Mouse (Mus musculus) CH12.LX (cell line): Measurements from ENCODE around the gene Jsrp1. TPM values are rescaled to one million over a fixed set of nuclear protein-coding genes. Genes with fewer than 3 reads are reported as not detected.

Source experiments
- DNase-seq: peaks from one replicate; pipeline ENCODE4 v3.0.0-alpha.2; 2013; ENCODE audit errors: extremely low read depth
- H3K27ac ChIP-seq: 2 replicates; pipeline ENCODE4 v1.5.1; 2012; ENCODE audit warnings: low read depth, mild to moderate bottlenecking, control low read depth, moderate library complexity; ENCODE audit not compliant: insufficient read depth
- H3K27me3 ChIP-seq: replicated peaks from 2 replicates; pipeline ENCODE3; 2012; ENCODE audit warnings: inconsistent platforms
- H3K36me3 ChIP-seq, 2 experiments: replicated peaks in 1 of 2; 2 replicates each; pipeline versions ENCODE3 to v1.6.1; 2012; ENCODE audit warnings: inconsistent platforms in 1 of 2, low read length in 1 of 2, mild to moderate bottlenecking in 1 of 2, mixed read lengths in 1 of 2, moderate library complexity in 1 of 2; ENCODE audit not compliant: control insufficient read depth in 1 of 2, insufficient read depth in 1 of 2
- H3K4me1 ChIP-seq, 2 experiments: 2 replicates each; pipeline ENCODE4 v1.6.1; 2012; ENCODE audit warnings: inconsistent platforms in 1 of 2, moderate library complexity in 1 of 2; ENCODE audit not compliant: insufficient read depth in 2 of 2, control insufficient read depth in 1 of 2
- H3K4me2 ChIP-seq: 2 replicates; pipeline ENCODE4 v1.6.1; 2012; ENCODE audit warnings: low read depth, mild to moderate bottlenecking, control low read depth; ENCODE audit not compliant: poor library complexity, insufficient read depth, severe bottlenecking
- H3K4me3 ChIP-seq, 3 experiments: fragments of 150-350 bp in 1 of 3; sonication (generic) in 1 of 3; replicated peaks in 1 of 3; 2 replicates each; pipeline versions ENCODE3 to v1.5.1; 2011 to 2012; ENCODE audit warnings: low read depth in 2 of 3, low read length in 2 of 3, mild to moderate bottlenecking in 2 of 3, moderate library complexity in 2 of 3, control low read depth in 1 of 3, improper control_type of control experiment in 1 of 3, inconsistent platforms in 1 of 3, mixed read lengths in 1 of 3; ENCODE audit not compliant: poor library complexity in 1 of 3
- H3K79me2 ChIP-seq: replicated peaks from 2 replicates; pipeline ENCODE4 v1.6.1; 2012; ENCODE audit warnings: mild to moderate bottlenecking, moderate library complexity; ENCODE audit not compliant: control insufficient read depth, poor library complexity, insufficient read depth, severe bottlenecking; ENCODE audit errors: extremely low read depth
- H3K9ac ChIP-seq: 2 replicates; pipeline ENCODE4 v1.6.1; 2012; ENCODE audit warnings: low read depth, mild to moderate bottlenecking, control low read depth, moderate library complexity; ENCODE audit not compliant: insufficient read depth
- H3K9me3 ChIP-seq: replicated peaks from 2 replicates; pipeline ENCODE3; 2012; ENCODE audit warnings: low read length, inconsistent platforms, mixed read lengths
- CHD1 ChIP-seq: IDR thresholded peaks from 2 replicates; pipeline ENCODE4 v1.6.1; 2012; ENCODE audit warnings: low read depth, low read length, improper control_type of control experiment, inconsistent platforms
- CHD2 ChIP-seq: IDR thresholded peaks from 2 replicates; pipeline ENCODE4 v1.6.1; 2011; ENCODE audit warnings: low read length, improper control_type of control experiment
- CTCF ChIP-seq, 2 experiments: IDR thresholded peaks in 1 of 2; conservative IDR thresholded peaks in 1 of 2; 2 replicates each; pipeline ENCODE4 v1.5.1; 2011 to 2012; ENCODE audit warnings: low read depth in 2 of 2, low read length in 2 of 2, improper control_type of control experiment in 1 of 2, inconsistent platforms in 1 of 2, mild to moderate bottlenecking in 1 of 2, moderate library complexity in 1 of 2
- EP300 ChIP-seq: IDR thresholded peaks from 2 replicates; pipeline ENCODE4 v1.6.1; 2011; ENCODE audit warnings: low read length, improper control_type of control experiment
- ETS1 ChIP-seq: conservative IDR thresholded peaks from 2 replicates; pipeline ENCODE4 v1.6.1; 2012; ENCODE audit warnings: low read depth, mild to moderate bottlenecking, inconsistent platforms, low read length, improper control_type of control experiment, moderate library complexity
- HCFC1 ChIP-seq: IDR thresholded peaks from 2 replicates; pipeline ENCODE4 v1.6.1; 2012; ENCODE audit warnings: low read depth, mild to moderate bottlenecking, inconsistent platforms, low read length, improper control_type of control experiment
- JUN ChIP-seq: IDR thresholded peaks from 2 replicates; pipeline ENCODE4 v1.6.1; 2011; ENCODE audit warnings: low read depth, mild to moderate bottlenecking, low read length, improper control_type of control experiment, moderate library complexity; ENCODE audit not compliant: insufficient read depth
- KAT2A ChIP-seq: IDR thresholded peaks from 2 replicates; pipeline ENCODE4 v1.6.1; 2012; ENCODE audit warnings: low read length, improper control_type of control experiment, inconsistent platforms; ENCODE audit not compliant: insufficient replicate concordance
- MEF2A ChIP-seq: IDR thresholded peaks from 2 replicates; pipeline ENCODE4 v1.6.1; 2014; ENCODE audit warnings: low read depth, mild to moderate bottlenecking, inconsistent platforms, low read length, improper control_type of control experiment, borderline replicate concordance
- MYC ChIP-seq: IDR thresholded peaks from 2 replicates; pipeline ENCODE4 v1.6.1; 2011; ENCODE audit warnings: low read depth, mild to moderate bottlenecking, improper control_type of control experiment, low read length
- NRF1 ChIP-seq: IDR thresholded peaks from 2 replicates; pipeline ENCODE4 v1.6.1; 2014; ENCODE audit warnings: low read depth, mild to moderate bottlenecking, inconsistent platforms, low read length, improper control_type of control experiment, moderate library complexity
- PAX5 ChIP-seq: IDR thresholded peaks from 2 replicates; pipeline ENCODE4 v1.6.1; 2012; ENCODE audit warnings: low read length, inconsistent platforms, mixed read lengths
- POLR2A ChIP-seq: IDR thresholded peaks from 2 replicates; pipeline ENCODE4 v1.6.1; 2011; ENCODE audit warnings: low read depth, mild to moderate bottlenecking, improper control_type of control experiment, low read length
- POLR2AphosphoS2 ChIP-seq: IDR thresholded peaks from 2 replicates; pipeline ENCODE4 v1.6.1; 2011; ENCODE audit warnings: low read depth, low read length, improper control_type of control experiment
- RAD21 ChIP-seq: IDR thresholded peaks from 2 replicates; pipeline ENCODE4 v1.6.1; 2011; ENCODE audit warnings: low read depth, mild to moderate bottlenecking, low read length, improper control_type of control experiment, moderate library complexity
- RCOR1 ChIP-seq: conservative IDR thresholded peaks from 2 replicates; pipeline ENCODE4 v1.6.1; 2012; ENCODE audit warnings: low read depth, mild to moderate bottlenecking, inconsistent platforms, low read length, improper control_type of control experiment
- SMC3 ChIP-seq: IDR thresholded peaks from 2 replicates; pipeline ENCODE4 v1.6.1; 2011; ENCODE audit warnings: low read depth, low read length, improper control_type of control experiment
- TCF12 ChIP-seq: IDR thresholded peaks from 2 replicates; pipeline ENCODE4 v1.6.1; 2014; ENCODE audit warnings: low read depth, mild to moderate bottlenecking, inconsistent platforms, low read length, improper control_type of control experiment
- UBTF ChIP-seq: IDR thresholded peaks from 2 replicates; pipeline ENCODE4 v1.6.1; 2012; ENCODE audit warnings: low read depth, mild to moderate bottlenecking, inconsistent platforms, low read length, improper control_type of control experiment, moderate library complexity
- USF1 ChIP-seq: IDR thresholded peaks from 2 replicates; pipeline ENCODE4 v1.6.1; 2014; ENCODE audit warnings: low read depth, mild to moderate bottlenecking, inconsistent platforms, low read length, improper control_type of control experiment
- USF2 ChIP-seq: conservative IDR thresholded peaks from 2 replicates; pipeline ENCODE4 v1.6.1; 2011; ENCODE audit warnings: low read depth, low read length, improper control_type of control experiment
- ZC3H11A ChIP-seq: IDR thresholded peaks from 2 replicates; pipeline ENCODE4 v1.6.1; 2012; ENCODE audit warnings: low read depth, mild to moderate bottlenecking, inconsistent platforms, low read length, improper control_type of control experiment
- ZKSCAN1 ChIP-seq: IDR thresholded peaks from 2 replicates; pipeline ENCODE4 v1.6.1; 2012; ENCODE audit warnings: low read depth, inconsistent platforms, low read length, improper control_type of control experiment, borderline replicate concordance
- ZNF384 ChIP-seq: IDR thresholded peaks from 2 replicates; pipeline ENCODE4 v1.6.1; 2012; ENCODE audit warnings: low read depth, low read length, improper control_type of control experiment, inconsistent platforms
- dilution Hi-C: fragments of 300-500 bp; cut with MboI; formaldehyde crosslinking; loops from 2 replicates; pipeline ENCODE4 v1.14.3; 2020; ENCODE audit warnings: low sequenced_read_pairs; ENCODE audit not compliant: extremely low pct_unique_long_range_greater_than_20kb, extremely low pct_ligation_motif_present
- in situ Hi-C: fragments of 300-500 bp; cut with MboI; formaldehyde crosslinking; loops from 3 replicates; pipeline ENCODE4 v1.14.3; 2019; ENCODE audit warnings: low sequenced_read_pairs, low pct_ligation_motif_present, low pct_unique_long_range_greater_than_20kb, mixed read lengths
- polyA plus RNA-seq: library from polyadenylated mRNA; unstranded; fragments of >175 nt; gene quantifications from 2 replicates; pipeline ENCODE4 v1.2.1, GENCODE M21; 2012; ENCODE audit warnings: low read depth; ENCODE audit not compliant: insufficient read length
- total RNA-seq, 2 experiments: library from RNA; depleted of rRNA; stranded (reverse); fragments of 300-350 nt in 1 of 2; fragments of >200 nt in 1 of 2; gene quantifications; 2 replicates each; pipeline ENCODE4 v1.2.3; 2012 to 2014

Gene Jsrp1
- total and polyA plus RNA-seq, 3 experiments, result 0.35 to 1.1 (median 0.72) TPM

- dilution Hi-C loops, result no loop called here
Measured at GRCm38 (mm10) chr10:80819406-80819805, 6.1 kb upstream of the Jsrp1 start.

GRCm38 (mm10) chr10:80818599-80819281 lies 5.4 kb upstream of the Jsrp1 start:
- Histone ChIP-seq H3K27ac (no peak overlapping the region), H3K27me3 (no peaks in the 10 kb centered on the region), H3K4me1 (peaks cover 2 to 9% of the 10 kb centered on the region in 2 experiments; a peak in 3 of 4 replicates), H3K9me3 (no peaks in the 10 kb centered on the region), H3K36me3 (no peaks in the 10 kb centered on the region), H3K79me2 (no peaks in the 10 kb centered on the region), H3K9ac (no peak overlapping the region), H3K4me3 (no peak overlapping the region), H3K4me2 (no peak overlapping the region)
- DNase-seq, result no peak
- in situ Hi-C loops, result no loop called here
- TF ChIP-seq SMC3 (no peak), CHD2 (no peak), RCOR1 (no peak), NRF1 (no peak), POLR2A (no peak), PAX5 (no peak), ZC3H11A (no peak), TCF12 (no peak), HCFC1 (no peak), ZNF384 (no peak), RAD21 (no peak), USF1 (no peak), EP300 (no peak), CHD1 (no peak), POLR2AphosphoS2 (no peak), UBTF (no peak), ZKSCAN1 (no peak)
- TF ChIP-seq, all 38 proteins: peak for 0
- dilution Hi-C loops, result no loop called here

More at GRCm38 (mm10) chr10:80819406-80819805, 6.1 kb upstream of the Jsrp1 start:
- Histone ChIP-seq H3K27me3 (no peaks in the 10 kb centered on the region), H3K9me3 (no peaks in the 10 kb centered on the region), H3K4me3 (no peak overlapping the region), H3K79me2 (no peaks in the 10 kb centered on the region), H3K9ac (no peak overlapping the region), H3K27ac (no peak overlapping the region), H3K4me2 (no peak overlapping the region), H3K36me3 (no peaks in the 10 kb centered on the region), H3K4me1 (peaks cover 2 to 15% of the 10 kb centered on the region in 2 experiments; a peak in 3 of 4 replicates)
- TF ChIP-seq JUN (no peak), TCF12 (no peak), ETS1 (no peak), RAD21 (no peak), MYC (no peak), RCOR1 (no peak), KAT2A (no peak), HCFC1 (no peak), ZC3H11A (no peak), CTCF (conservative IDR thresholded peaks at IDR 0.05 in 1 of 2, IDR thresholded peaks at IDR 0.05 in 1 of 2; ENCODE audit: low read depth in 2 of 2, low read length in 2 of 2) (no peak), USF2 (no peak), MEF2A (no peak)
- in situ Hi-C loops, result no loop called here
- no peak for DNase-seq
